Comparison of ENCODE assay signal across 8 mouse cellular contexts in the genomic region with DNA sequence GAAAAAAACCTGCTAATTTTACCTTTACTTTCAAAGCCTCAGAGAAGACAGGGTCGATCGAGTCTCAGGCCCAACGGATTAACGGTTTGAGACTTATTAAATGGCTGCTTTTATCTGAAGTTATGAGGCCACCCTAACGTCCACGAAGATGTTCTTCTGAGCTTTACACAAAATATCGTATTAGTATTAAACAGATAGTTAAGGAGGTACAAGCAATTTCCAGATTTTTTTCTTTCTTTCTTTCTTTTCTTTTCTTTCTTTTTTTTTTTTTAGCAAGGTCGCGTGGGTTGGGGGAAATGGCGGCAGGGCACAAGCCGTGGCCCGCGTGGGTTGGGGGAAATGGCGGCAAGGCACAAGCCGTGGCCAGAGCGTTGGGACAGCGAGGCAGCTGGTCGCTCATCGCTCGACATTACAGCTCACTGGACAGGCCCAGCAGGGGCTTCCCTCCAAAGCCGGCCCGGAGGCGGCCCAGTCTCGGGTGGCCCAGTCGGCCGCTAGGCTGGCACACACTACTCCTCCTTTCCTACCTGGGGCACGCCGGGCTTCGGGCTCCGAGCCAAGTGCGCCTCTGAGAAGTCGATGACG. TPM values are rescaled to one million over a fixed set of nuclear protein-coding genes. Genes with fewer than 3 reads are reported as not detected.
DNase-seq lines count a peak whose midpoint lies in the region; ATAC-seq and TF ChIP-seq lines count a peak whose summit lies in the region.

No protein-coding gene starts in this region.

- H3K4me2 ChIP-seq in limb, embryonic 12.5 days = peak overlapping the region; percentile 75

- no peaks in the 10 kb centered on the region for H3K27me3 ChIP-seq in limb, embryonic 12.5 days

- H3K36me3 ChIP-seq in limb, embryonic 12.5 days = peaks cover 58% of the 10 kb centered on the region

- no peak for TF ChIP-seq POLR2A in olfactory bulb, adult 2 months (IDR thresholded peaks at IDR 0.05; ENCODE audit: insufficient read depth, low read depth, low read length)

- no peak for DNase-seq in cerebellum, adult 11 months
- DNase-seq in urinary bladder, postnatal 10 days (ENCODE audit: low spot score) = peak; percentile 12
- DNase-seq in urinary bladder, postnatal 25 days (ENCODE audit: low spot score) = no peak
- DNase-seq in layer of hippocampus, postnatal 36 days = no peak
- no peak for DNase-seq in cerebellum, postnatal 25 days

- H3K9ac ChIP-seq in limb, embryonic 12.5 days (replicated peaks) = peak overlapping the region; percentile 90

- WGBS in limb, embryonic 12.5 days = under 1% methylated on average over 32 of the region's 33 CpGs
- under 1% methylated on average over 33 of the region's 33 CpGs for WGBS in olfactory bulb, adult 2 months

- H3K27ac ChIP-seq in limb, embryonic 12.5 days = peak overlapping the region; percentile 89
- H3K27ac ChIP-seq in olfactory bulb, adult 2 months (ENCODE audit: insufficient read depth, low read depth, low read length) = peak overlapping the region; percentile 16; the same call in 1 of the 2 replicates

- peaks cover 19% of the 10 kb centered on the region for H3K4me1 ChIP-seq in limb, embryonic 12.5 days (replicated peaks)
- peaks cover 3% of the 10 kb centered on the region; the same call in 1 of the 2 replicates for H3K4me1 ChIP-seq in olfactory bulb, adult 2 months (ENCODE audit: control insufficient read depth, insufficient read depth, low read length)

- H3K4me3 ChIP-seq in limb, embryonic 12.5 days (replicated peaks) = peak overlapping the region; percentile 94
- peak overlapping the region; percentile 82 for H3K4me3 ChIP-seq in olfactory bulb, adult 2 months (ENCODE audit: insufficient read depth, low read depth, low read length)

- no peaks in the 10 kb centered on the region for H3K9me3 ChIP-seq in limb, embryonic 12.5 days

- ATAC-seq in cerebellum, adult (ENCODE audit: insufficient number of reproducible peaks, low FRiP score, low TSS enrichment) = peak; percentile 81
- ATAC-seq in limb, embryonic 12.5 days (ENCODE audit: insufficient number of reproducible peaks, insufficient read depth, low FRiP score, low TSS enrichment, low read depth) = peak; percentile 81

- no peak for TF ChIP-seq CTCF in olfactory bulb, adult 2 months (IDR thresholded peaks at IDR 0.05; ENCODE audit: insufficient read depth, low read depth, low read length)

RNA-seq across cellular contexts. Expression of a gene that starts 0.5 kb away (rescaled TPM):
- polyA plus RNA-seq in limb, embryonic 12.5 days (2016; fragmentation: Nextera tagmentation; extraction: Ambion mirVana) = 330 and 347 TPM in 2 replicates
- not detected in 2 replicates for polyA plus RNA-seq in olfactory bulb, adult 2 months (2012; ENCODE audit: insufficient read depth, insufficient read length, low replicate concordance, missing spikeins)
- 10 to 100 TPM; 90.6 to 99.4 TPM for total RNA-seq in layer of hippocampus, postnatal 36 days (2021)

RNA-seq across cellular contexts. Expression of a gene that starts 0.6 kb away (rescaled TPM):
- 76.7 and 77.5 TPM in 2 replicates for polyA plus RNA-seq in limb, embryonic 12.5 days (2016; fragmentation: Nextera tagmentation; extraction: Ambion mirVana)
- polyA plus RNA-seq in olfactory bulb, adult 2 months (2012; ENCODE audit: insufficient read depth, insufficient read length, low replicate concordance, missing spikeins) = not detected in 2 replicates
- total RNA-seq in layer of hippocampus, postnatal 36 days (2021) = 10 to 100 TPM; 20.8 to 21.7 TPM

RNA-seq across cellular contexts. Expression of a gene that starts 28.9 kb away (rescaled TPM):
- 152 and 161 TPM in 2 replicates for polyA plus RNA-seq in limb, embryonic 12.5 days (2016; fragmentation: Nextera tagmentation; extraction: Ambion mirVana)
- polyA plus RNA-seq in olfactory bulb, adult 2 months (2012; ENCODE audit: insufficient read depth, insufficient read length, low replicate concordance, missing spikeins) = 137 TPM in 1 of 2 replicates, not detected in the other
- 10 to 100 TPM; 67.3 to 68.6 TPM for total RNA-seq in layer of hippocampus, postnatal 36 days (2021)

RNA-seq across cellular contexts. Expression of a gene that starts 51.3 kb away (rescaled TPM):
- not detected in 2 replicates for polyA plus RNA-seq in limb, embryonic 12.5 days (2016; fragmentation: Nextera tagmentation; extraction: Ambion mirVana)
- polyA plus RNA-seq in olfactory bulb, adult 2 months (2012; ENCODE audit: insufficient read depth, insufficient read length, low replicate concordance, missing spikeins) = not detected in 2 replicates
- total RNA-seq in layer of hippocampus, postnatal 36 days (2021) = not detected

RNA-seq across cellular contexts. Expression of a gene that starts 55.1 kb away (rescaled TPM):
- 64.6 and 71.7 TPM in 2 replicates for polyA plus RNA-seq in limb, embryonic 12.5 days (2016; fragmentation: Nextera tagmentation; extraction: Ambion mirVana)
- not detected in 2 replicates for polyA plus RNA-seq in olfactory bulb, adult 2 months (2012; ENCODE audit: insufficient read depth, insufficient read length, low replicate concordance, missing spikeins)
- 10 to 100 TPM; 29.2 to 32.8 TPM for total RNA-seq in layer of hippocampus, postnatal 36 days (2021)

Comparison
In these comparisons a context has a peak if more than half of its experiments do, and no peak if none do; other contexts are left out.
1. RNA of a gene that starts 0.5 kb away (polyA plus RNA-seq): 330 to 347 TPM in limb, embryonic 12.5 days; not detected in olfactory bulb, adult 2 months; every median in the first group is over 100 times any median in the second.